In genomic region chr14:103378703-103379102, GRCm38 (mm10) we compare ENCODE assay signal across 34 mouse cellular contexts.
"Had no signal": no experiment of that assay in that cellular context is flagged by ENCODE, and none has a peak within 500 bp of the region (broad histone marks: within the 10 kb centered on the region; RNA-seq: fewer than 3 reads in every experiment).

No protein-coding gene starts in this region.

- H3K27ac ChIP-seq: heart, adult 2 months; heart, embryonic 10.5 days; heart, embryonic 13.5 days; heart, embryonic 15.5 days; hindbrain, embryonic 10.5 days; hindbrain, embryonic 12.5 days; hindbrain, embryonic 13.5 days; hindbrain, embryonic 14.5 days; hindbrain, embryonic 15.5 days; hindbrain, postnatal 0 days; kidney, embryonic 15.5 days; kidney, postnatal 0 days; layer of hippocampus, adult 2 months had no signal

- H3K4me3 ChIP-seq: heart, adult 2 months; heart, embryonic 10.5 days; heart, embryonic 12.5 days; heart, embryonic 13.5 days; heart, embryonic 15.5 days; hindbrain, embryonic 10.5 days; hindbrain, embryonic 12.5 days; hindbrain, embryonic 13.5 days; hindbrain, embryonic 15.5 days; kidney, embryonic 15.5 days; layer of hippocampus, adult 2 months had no signal

- DNase-seq: heart, adult 2 months; heart, postnatal 10 days; heart, postnatal 14 days; heart, postnatal 36 days; heart, postnatal 4 days; kidney, adult 11 months; kidney, adult 18-20 months; kidney, adult 2 months; kidney, adult 8-10 months; kidney, adult 9 months; kidney, postnatal 10 days; kidney, postnatal 14 days; kidney, postnatal 25 days; kidney, postnatal 36 days; kidney, postnatal 4 days; layer of hippocampus, adult 9-11 months; layer of hippocampus, postnatal 36 days had no signal

- H3K4me1 ChIP-seq: heart, embryonic 10.5 days; heart, embryonic 12.5 days; heart, embryonic 13.5 days; heart, embryonic 15.5 days; hindbrain, embryonic 10.5 days; hindbrain, embryonic 12.5 days; hindbrain, embryonic 13.5 days; hindbrain, embryonic 15.5 days; kidney, embryonic 15.5 days had no signal

- H3K27me3 ChIP-seq: heart, embryonic 12.5 days; heart, embryonic 13.5 days; heart, embryonic 15.5 days; hindbrain, embryonic 12.5 days; hindbrain, embryonic 13.5 days; hindbrain, embryonic 15.5 days; kidney, embryonic 15.5 days had no signal

- H3K9me3 ChIP-seq: heart, embryonic 10.5 days; heart, embryonic 12.5 days; heart, embryonic 13.5 days; heart, embryonic 15.5 days; hindbrain, embryonic 10.5 days; hindbrain, embryonic 12.5 days; hindbrain, embryonic 13.5 days; hindbrain, embryonic 15.5 days; kidney, embryonic 15.5 days had no signal

- H3K36me3 ChIP-seq: heart, embryonic 10.5 days; heart, embryonic 12.5 days; heart, embryonic 13.5 days; heart, embryonic 15.5 days; hindbrain, embryonic 10.5 days; hindbrain, embryonic 12.5 days; hindbrain, embryonic 13.5 days; hindbrain, embryonic 15.5 days; kidney, embryonic 15.5 days had no signal

- ATAC-seq: hindbrain, embryonic 16.5 days; hindbrain, postnatal 0 days; inflammation-experienced regulatory T-cells, adult 6 months; intestine, postnatal 0 days had no signal

- H3K4me2 ChIP-seq: heart, embryonic 11.5 days; heart, embryonic 12.5 days; heart, embryonic 13.5 days; heart, embryonic 15.5 days; hindbrain, embryonic 12.5 days; hindbrain, embryonic 13.5 days; hindbrain, embryonic 14.5 days; hindbrain, embryonic 15.5 days; kidney, embryonic 15.5 days had no signal

- H3K9ac ChIP-seq: heart, embryonic 12.5 days; heart, embryonic 13.5 days; heart, embryonic 15.5 days; hindbrain, embryonic 12.5 days; hindbrain, embryonic 13.5 days; hindbrain, embryonic 14.5 days; hindbrain, embryonic 15.5 days; kidney, embryonic 15.5 days had no signal
